Mouse (Mus musculus) neural tube, embryonic 11.5 days (tissue): ENCODE measurements at regions not wholly inside any gene's neighbourhood (a gene's known extent, or its start where the extent isn't known, plus 50 kb on each side); places are given as distances from the start of the nearest gene placed in this dataset.

Source experiments
- ATAC-seq: fragments of 200-750 bp; cut with Nextera tagmentation; 2 replicates; pipeline ENCODE4 v1.8.0; 2017; ENCODE audit warnings: moderate number of reproducible peaks, mild to moderate bottlenecking, moderate TSS enrichment, moderate library complexity; ENCODE audit not compliant: insufficient read depth, low FRiP score, low TSS enrichment
- DNase-seq: peaks from one replicate; pipeline ENCODE4 v3.0.0-alpha.2; 2015; ENCODE audit warnings: low spot score
- H3K27ac ChIP-seq: fragments of 300-500 bp; sonication (generic); 2 replicates; pipeline ENCODE4 v1.5.1; 2014; ENCODE audit warnings: low read depth, mild to moderate bottlenecking, low read length
- H3K27me3 ChIP-seq: fragments of 300-500 bp; sonication (generic); 2 replicates; pipeline ENCODE4 v1.6.1; 2014; ENCODE audit warnings: mild to moderate bottlenecking, low read length, mixed read lengths; ENCODE audit not compliant: control insufficient read depth, insufficient read depth
- H3K36me3 ChIP-seq: fragments of 300-500 bp; sonication (generic); 2 replicates; pipeline ENCODE4 v1.6.1; 2014; ENCODE audit warnings: mild to moderate bottlenecking, low read length, moderate library complexity, mixed read lengths; ENCODE audit not compliant: control insufficient read depth, insufficient read depth
- H3K4me1 ChIP-seq: fragments of 300-500 bp; sonication (generic); 2 replicates; pipeline ENCODE4 v1.6.1; 2014; ENCODE audit warnings: low read length, mixed read lengths; ENCODE audit not compliant: control insufficient read depth, insufficient read depth
- H3K4me2 ChIP-seq: fragments of 300-500 bp; sonication (generic); 2 replicates; pipeline ENCODE4 v1.6.1; 2014; ENCODE audit warnings: low read depth, mild to moderate bottlenecking, moderate library complexity
- H3K4me3 ChIP-seq: fragments of 300-500 bp; sonication (generic); 2 replicates; pipeline ENCODE4 v1.5.1; 2014; ENCODE audit warnings: low read depth, low read length
- H3K9ac ChIP-seq: fragments of 300-500 bp; sonication (generic); 2 replicates; pipeline ENCODE4 v1.6.1; 2014; ENCODE audit warnings: mild to moderate bottlenecking, low read length
- H3K9me3 ChIP-seq: fragments of 300-500 bp; sonication (generic); 2 replicates; pipeline ENCODE4 v1.6.1; 2016; ENCODE audit warnings: low read length; ENCODE audit not compliant: control insufficient read depth
- WGBS: fragments of 180-500 bp; shearing (Covaris S2); extraction: QIAGEN DNeasy Blood & Tissue Kit; methylation state at CpG from one replicate; pipeline ENCODE4 v1.1.7; 2014; 5-methylcytosine and 5-hydroxymethylcytosine counted together

DNA sequence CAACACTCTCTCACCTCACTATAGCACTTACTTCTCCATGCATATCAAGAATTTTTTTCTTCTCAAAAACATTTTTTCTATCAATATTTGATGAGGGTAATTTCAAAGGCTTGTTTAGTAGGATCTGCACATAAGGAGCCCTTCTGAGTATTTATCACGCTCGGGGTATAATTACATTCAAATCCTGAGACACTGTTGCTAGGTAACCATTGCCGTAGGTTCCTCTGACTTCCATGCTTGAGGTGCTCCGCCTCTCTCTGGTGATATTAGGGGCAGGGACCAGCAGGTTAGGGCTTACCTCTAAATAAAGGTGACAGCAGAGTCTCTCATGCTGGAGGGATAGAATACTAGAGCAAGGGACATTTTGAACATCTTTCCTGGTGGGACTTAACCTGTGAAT is 54.4 kb upstream of the 9630041A04Rik start:
- Histone ChIP-seq H3K36me3 (no peaks in the 10 kb centered on the region), H3K9me3 (no peaks in the 10 kb centered on the region), H3K4me2 (no peak overlapping the region), H3K4me1 (no peaks in the 10 kb centered on the region; the same call in 1 of the 2 replicates), H3K9ac (no peak overlapping the region), H3K27me3 (no peaks in the 10 kb centered on the region), H3K27ac (no peak overlapping the region), H3K4me3 (no peak overlapping the region)
- DNase-seq (no peak), ATAC-seq (no peak)
- WGBS: 66% methylated on average over 4 of the region's 4 CpGs

DNA sequence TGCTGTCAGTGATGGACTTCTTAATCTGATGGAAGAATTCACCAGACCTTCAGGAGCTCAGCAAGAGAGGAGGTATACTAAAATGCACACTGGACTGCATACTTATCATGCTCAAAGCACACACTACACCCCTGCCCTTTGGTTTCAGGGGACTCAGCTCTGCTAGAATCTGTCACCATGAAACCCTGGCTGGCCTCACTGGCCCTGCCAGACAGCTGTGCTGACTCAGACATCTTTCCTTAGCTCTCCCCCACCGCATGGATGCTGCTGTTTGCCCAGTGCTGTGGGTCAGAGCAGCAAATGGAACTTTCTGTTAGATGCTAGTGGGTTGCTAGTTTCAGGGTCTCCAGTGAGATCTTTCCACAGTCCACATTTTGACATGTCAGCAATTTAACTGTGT is 64.9 kb upstream of the 9630041A04Rik start:
- H3K4me1 ChIP-seq: no peaks in the 10 kb centered on the region
- no peak overlapping the region for H3K4me3 ChIP-seq
- H3K36me3 ChIP-seq: no peaks in the 10 kb centered on the region
- no peak overlapping the region for H3K4me2 ChIP-seq
- ATAC-seq: no peak
- H3K9me3 ChIP-seq: no peaks in the 10 kb centered on the region
- DNase-seq: no peak
- WGBS: 61% methylated on average over 1 of the region's 1 CpGs
- no peak overlapping the region for H3K9ac ChIP-seq
- H3K27ac ChIP-seq: no peak overlapping the region
- H3K27me3 ChIP-seq: no peaks in the 10 kb centered on the region

DNA sequence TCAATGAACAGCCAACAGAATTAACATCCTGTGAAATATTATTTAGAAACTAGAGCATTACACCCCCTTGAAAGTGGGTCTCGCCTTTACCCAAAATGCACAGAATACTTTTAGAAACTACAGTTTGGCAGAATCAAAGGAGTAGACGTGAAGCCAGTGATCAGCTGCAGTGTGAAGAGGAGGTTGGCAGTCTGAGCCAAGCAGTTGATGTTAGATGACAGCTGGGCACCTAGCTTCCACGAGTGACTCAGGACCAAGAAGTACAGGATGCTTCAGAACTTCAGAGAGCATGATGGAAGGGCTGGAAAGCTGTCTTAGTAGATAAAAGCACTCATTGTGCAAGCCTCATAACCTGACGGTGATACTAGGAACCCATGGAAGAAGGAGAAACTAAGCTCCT is 65.6 kb upstream of the 9630041A04Rik start:
- Histone ChIP-seq H3K9me3 (no peaks in the 10 kb centered on the region), H3K4me2 (no peak overlapping the region), H3K36me3 (no peaks in the 10 kb centered on the region), H3K9ac (no peak overlapping the region), H3K4me1 (no peaks in the 10 kb centered on the region), H3K4me3 (no peak overlapping the region), H3K27ac (no peak overlapping the region), H3K27me3 (no peaks in the 10 kb centered on the region)
- no peak for DNase-seq
- WGBS: 77% methylated on average over 4 of the region's 4 CpGs
- no peak for ATAC-seq

DNA sequence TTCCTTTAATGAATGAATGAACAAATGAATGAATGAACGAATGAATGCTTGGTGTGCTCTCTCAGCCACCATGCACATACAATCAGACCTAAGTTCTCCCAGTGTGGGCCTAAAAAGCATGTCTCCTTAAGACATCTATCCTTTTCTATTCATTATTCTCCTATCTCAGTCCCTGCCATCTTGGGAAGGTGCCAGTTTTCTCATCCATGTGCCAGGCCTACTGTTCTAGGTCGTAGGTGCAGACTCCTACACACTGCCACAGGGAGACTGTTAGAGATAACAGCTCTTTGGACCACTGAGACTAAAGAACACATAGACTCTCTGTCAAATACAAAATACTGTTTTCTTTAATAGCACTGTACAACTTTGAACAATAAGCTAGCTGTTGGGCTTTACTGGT is 66.2 kb upstream of the 9630041A04Rik start:
- Histone ChIP-seq H3K4me3 (no peak overlapping the region), H3K27ac (no peak overlapping the region), H3K27me3 (no peaks in the 10 kb centered on the region), H3K4me1 (no peaks in the 10 kb centered on the region), H3K9ac (no peak overlapping the region), H3K4me2 (no peak overlapping the region), H3K36me3 (no peaks in the 10 kb centered on the region), H3K9me3 (no peaks in the 10 kb centered on the region)
- 82% methylated on average over 2 of the region's 2 CpGs for WGBS
- ATAC-seq (no peak), DNase-seq (no peak)

DNA sequence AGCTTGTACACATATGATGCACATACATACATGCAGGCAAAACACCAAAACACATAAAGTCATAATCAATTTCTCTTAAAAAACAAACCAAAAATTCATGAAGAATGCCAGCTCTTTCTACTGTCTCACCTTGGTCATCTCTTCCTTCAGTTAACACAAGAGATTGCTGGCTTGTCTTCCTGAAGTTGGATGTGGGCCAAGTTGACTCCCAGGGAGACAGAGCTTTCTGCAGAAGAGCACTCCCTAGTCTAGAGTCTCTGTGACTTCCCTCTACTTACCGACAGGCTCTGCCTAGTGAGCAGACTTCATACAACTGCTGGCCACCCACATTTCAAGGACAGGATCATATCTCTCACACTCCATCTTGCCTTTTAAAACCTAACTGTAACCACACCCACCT is 70.7 kb upstream of the 9630041A04Rik start:
- Histone ChIP-seq H3K9ac (no peak overlapping the region), H3K36me3 (no peaks in the 10 kb centered on the region), H3K9me3 (no peaks in the 10 kb centered on the region), H3K27me3 (no peaks in the 10 kb centered on the region), H3K4me2 (no peak overlapping the region), H3K27ac (no peak overlapping the region), H3K4me1 (no peaks in the 10 kb centered on the region), H3K4me3 (no peak overlapping the region)
- no peak for ATAC-seq
- no peak for DNase-seq
- 81% methylated on average over 1 of the region's 1 CpGs for WGBS

DNA sequence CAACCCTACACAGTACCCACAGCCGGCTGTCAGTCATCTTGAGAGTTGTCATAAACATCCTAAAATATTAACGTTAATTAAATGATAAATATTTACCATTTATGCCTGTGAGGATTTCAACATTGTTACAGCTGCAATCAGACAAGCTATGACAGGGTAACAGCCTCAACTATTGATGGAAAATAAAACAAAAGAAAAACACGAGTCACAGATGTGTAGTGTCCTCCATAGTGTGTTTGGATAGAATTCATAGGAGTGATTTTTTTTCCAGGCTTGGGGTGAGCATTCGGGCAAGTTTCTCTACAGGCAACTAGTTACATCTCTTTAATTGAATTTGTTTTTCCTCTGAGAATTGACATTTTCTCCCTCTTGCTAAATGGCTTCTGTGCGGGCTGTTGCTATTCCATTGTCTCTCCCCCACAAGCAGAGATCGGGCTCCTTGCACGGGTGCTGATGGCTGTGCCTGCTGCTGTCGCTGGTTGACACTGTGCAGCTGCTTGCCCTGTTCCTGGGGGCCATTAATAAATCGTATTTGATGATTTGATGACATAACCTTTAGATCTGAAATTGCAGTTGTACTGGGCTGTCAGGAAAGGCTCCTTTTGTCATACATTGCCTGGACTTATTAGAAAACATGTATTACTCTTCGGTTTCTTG is 120.6 kb upstream of the 9630041A04Rik start:
- Histone ChIP-seq H3K4me3 (no peak overlapping the region), H3K4me1 (no peaks in the 10 kb centered on the region), H3K9me3 (no peaks in the 10 kb centered on the region), H3K36me3 (no peaks in the 10 kb centered on the region), H3K4me2 (no peak overlapping the region), H3K27me3 (no peaks in the 10 kb centered on the region), H3K9ac (no peak overlapping the region), H3K27ac (no peak overlapping the region)
- DNase-seq (no peak), ATAC-seq (no peak)
- 62% methylated on average over 10 of the region's 10 CpGs for WGBS

DNA sequence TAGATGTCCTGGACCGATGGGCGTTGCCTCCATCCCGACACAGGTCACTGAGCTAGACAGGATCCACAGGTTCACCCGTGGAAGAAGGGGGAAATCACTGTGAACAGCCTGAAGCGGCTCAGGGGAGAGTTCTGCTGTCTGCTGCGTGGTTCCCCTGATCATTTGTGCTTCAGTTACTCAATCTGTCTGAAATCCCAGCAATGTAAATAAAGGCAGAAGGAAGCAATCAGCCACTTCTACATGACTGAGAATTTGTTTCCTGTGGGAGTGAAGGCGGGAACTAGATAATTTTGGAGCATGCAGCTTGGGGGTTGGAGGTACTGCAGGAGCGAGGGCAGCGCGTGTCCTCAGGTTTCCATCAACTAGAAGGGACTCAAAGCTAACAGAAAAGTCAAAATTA is 122.3 kb upstream of the 9630041A04Rik start:
- Histone ChIP-seq H3K9ac (no peak overlapping the region), H3K4me3 (no peak overlapping the region), H3K27ac (no peak overlapping the region), H3K27me3 (no peaks in the 10 kb centered on the region), H3K9me3 (no peaks in the 10 kb centered on the region), H3K4me2 (no peak overlapping the region), H3K36me3 (no peaks in the 10 kb centered on the region), H3K4me1 (peaks cover under 1% of the 10 kb centered on the region; the same call in 1 of the 2 replicates)
- DNase-seq (no peak), ATAC-seq (no peak)
- WGBS: 66% methylated on average over 10 of the region's 10 CpGs

DNA sequence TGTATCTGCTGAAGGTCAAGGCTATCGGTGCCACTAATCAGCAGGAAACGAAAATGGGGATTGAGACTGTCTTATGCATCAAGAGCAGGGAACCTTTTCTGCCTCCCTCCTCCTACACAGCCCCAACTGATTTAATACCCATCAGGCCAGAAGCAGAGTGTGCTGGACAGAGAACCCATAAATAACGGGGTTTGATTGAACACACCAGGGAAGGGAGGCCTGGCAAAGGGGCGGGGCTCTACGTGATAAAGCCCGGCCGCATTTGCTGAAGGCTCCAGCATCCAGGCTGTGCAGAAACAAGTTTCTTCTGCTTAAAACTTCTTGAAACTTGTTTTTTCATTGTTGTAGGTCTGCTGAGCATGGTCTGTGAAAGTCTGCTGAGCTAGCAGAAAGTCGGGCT is 127.4 kb upstream of the 9630041A04Rik start:
- DNase-seq: peak; percentile 40
- Histone ChIP-seq H3K27me3 (no peaks in the 10 kb centered on the region), H3K36me3 (no peaks in the 10 kb centered on the region), H3K9me3 (no peaks in the 10 kb centered on the region), H3K4me2 (no peak overlapping the region), H3K27ac (peak overlapping the region; percentile 31; the same call in 1 of the 2 replicates), H3K4me3 (no peak overlapping the region), H3K9ac (no peak overlapping the region), H3K4me1 (peaks cover 15% of the 10 kb centered on the region)
- ATAC-seq: peak; percentile 74
- WGBS: 25% methylated on average over 8 of the region's 8 CpGs

DNA sequence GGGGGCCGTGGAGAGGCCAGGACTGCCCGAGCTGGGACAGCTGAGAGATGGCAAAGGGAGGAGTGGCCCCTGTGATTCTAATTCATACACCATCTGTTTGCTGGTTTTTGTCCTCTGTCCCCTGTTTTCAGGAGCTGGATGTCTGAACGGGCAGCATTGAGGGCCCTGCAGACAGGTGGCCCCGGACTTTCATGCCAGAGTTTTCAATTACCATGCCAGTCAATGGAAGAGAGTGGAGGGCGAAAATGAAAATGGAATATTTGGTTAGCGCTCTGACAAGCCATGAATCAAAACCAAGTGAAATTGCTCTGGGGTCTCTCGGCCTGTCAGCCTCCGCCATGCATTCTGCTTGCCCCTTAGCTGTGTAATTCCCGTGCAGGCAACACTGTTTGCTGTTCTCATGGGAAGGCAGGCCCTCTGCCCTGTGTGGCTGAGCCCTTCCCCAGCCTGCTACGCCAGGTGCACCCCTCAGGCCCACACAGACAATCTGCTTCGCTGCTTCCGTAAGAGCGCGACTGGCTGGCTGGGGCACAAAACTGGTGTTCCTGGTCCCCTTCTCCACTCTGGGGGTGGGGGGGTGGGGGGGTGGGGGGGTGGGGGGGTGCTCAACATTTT is 127.9 kb upstream of the 9630041A04Rik start:
- DNase-seq (peak; percentile 59), ATAC-seq (peak; percentile 85)
- Histone ChIP-seq H3K9ac (no peak overlapping the region), H3K9me3 (no peaks in the 10 kb centered on the region), H3K36me3 (no peaks in the 10 kb centered on the region), H3K27ac (peak overlapping the region; percentile 31; the same call in 1 of the 2 replicates), H3K4me3 (no peak overlapping the region), H3K4me1 (peaks cover 15% of the 10 kb centered on the region), H3K27me3 (no peaks in the 10 kb centered on the region), H3K4me2 (peak overlapping the region; percentile 20; the same call in 1 of the 2 replicates)
- WGBS: 33% methylated on average over 14 of the region's 14 CpGs
